Mouse (Mus musculus): ENCODE measurements around the gene Rpl24. TPM values are rescaled to one million over a fixed set of nuclear protein-coding genes. Genes with fewer than 3 reads are reported as not detected.
"Not testable (repeated sequence)": the region's sequence is repeated elsewhere in the genome, so short reads cannot be mapped to it uniquely, and the experiment has no call there.

The Rpl24 gene
- polyA plus RNA-seq, 2 experiments: 464 to 499 TPM

- no peak for DNase-seq (ENCODE audit: low read depth in 3 of 3, low spot score in 3 of 3)
- Histone ChIP-seq H3K4me1 (replicated peaks; ENCODE audit: control insufficient read depth in 2 of 2, insufficient read depth in 2 of 2, low read length in 1 of 2) (peaks cover 1 to 3% of the 10 kb centered on the region in 2 experiments; a peak in 1 of 4 replicates), H3K9me3 (ENCODE audit: control insufficient read depth, low read length) (no peaks in the 10 kb centered on the region), H3K4me3 (ENCODE audit: insufficient read depth in 1 of 2, low read depth in 2 of 2, low read length in 2 of 2) (no peak overlapping the region), H3K9ac (replicated peaks) (no peak overlapping the region), H3K27me3 (ENCODE audit: control insufficient read depth, insufficient read depth, low read length) (no peaks in the 10 kb centered on the region), H3K36me3 (replicated peaks; ENCODE audit: control insufficient read depth, insufficient read depth, low read depth) (no peaks in the 10 kb centered on the region), H3K4me2 (ENCODE audit: low read depth) (no peak overlapping the region), H3K27ac (no peak overlapping the region)
- WGBS (ENCODE audit: insufficient replicate concordance): 5% methylated on average over 7 of the region's 7 CpGs
- TF ChIP-seq EP300 (IDR thresholded peaks at IDR 0.05; ENCODE audit: low read depth): no peak
- TF ChIP-seq CTCF (IDR thresholded peaks at IDR 0.05; ENCODE audit: low read depth): no peak
- ATAC-seq (ENCODE audit: insufficient read depth): no peak
Measured at GRCm38 (mm10) chr16:55948963-55949362, 17.1 kb upstream of the Rpl24 start.

- Histone ChIP-seq H3K9me3 (ENCODE audit: control insufficient read depth, low read length) (no peaks in the 10 kb centered on the region), H3K27ac (no peak overlapping the region), H3K4me3 (ENCODE audit: insufficient read depth in 1 of 2, low read depth in 2 of 2, low read length in 2 of 2) (no peak overlapping the region), H3K4me2 (ENCODE audit: low read depth) (no peak overlapping the region; the same call in 1 of the 2 replicates), H3K27me3 (ENCODE audit: control insufficient read depth, insufficient read depth, low read length) (no peaks in the 10 kb centered on the region), H3K36me3 (replicated peaks; ENCODE audit: control insufficient read depth, insufficient read depth, low read depth) (no peaks in the 10 kb centered on the region), H3K9ac (replicated peaks) (no peak overlapping the region), H3K4me1 (replicated peaks; ENCODE audit: control insufficient read depth in 2 of 2, insufficient read depth in 2 of 2, low read length in 1 of 2) (peaks cover 1 to 3% of the 10 kb centered on the region in 2 experiments; a peak in 1 of 4 replicates)
- WGBS (ENCODE audit: insufficient replicate concordance): 61% methylated on average over 3 of the region's 3 CpGs
- no peak for DNase-seq (ENCODE audit: low read depth in 3 of 3, low spot score in 3 of 3)
- ATAC-seq (ENCODE audit: insufficient read depth): no peak
- no peak for TF ChIP-seq EP300 (IDR thresholded peaks at IDR 0.05; ENCODE audit: low read depth)
- TF ChIP-seq CTCF (IDR thresholded peaks at IDR 0.05; ENCODE audit: low read depth): no peak
Measured at GRCm38 (mm10) chr16:55950462-55950861, 15.6 kb upstream of the Rpl24 start.

- DNase-seq (ENCODE audit: low read depth in 3 of 3, low spot score in 3 of 3) (peak; percentile 70 to 80 (median 72)), ATAC-seq (ENCODE audit: insufficient read depth) (peak; percentile 51; the same call in 1 of the 2 replicates)
- WGBS (ENCODE audit: insufficient replicate concordance): 21% methylated on average over 19 of the region's 19 CpGs
Measured at GRCm38 (mm10) chr16:55950946-55951678, 15.0 kb upstream of the Rpl24 start.

GRCm38 (mm10) chr16:55951679-55952327 lies 14.3 kb upstream of the Rpl24 start:
- no peaks in the 10 kb centered on the region for H3K36me3 ChIP-seq (replicated peaks; ENCODE audit: control insufficient read depth, insufficient read depth, low read depth)
- no peak for DNase-seq (ENCODE audit: low read depth in 3 of 3, low spot score in 3 of 3)
- no peak for TF ChIP-seq EP300 (IDR thresholded peaks at IDR 0.05; ENCODE audit: low read depth)
- TF ChIP-seq CTCF (IDR thresholded peaks at IDR 0.05; ENCODE audit: low read depth): no peak
- H3K4me1 ChIP-seq (replicated peaks; ENCODE audit: control insufficient read depth in 2 of 2, insufficient read depth in 2 of 2, low read length in 1 of 2): peaks cover 1 to 3% of the 10 kb centered on the region in 2 experiments; a peak in 1 of 4 replicates
- H3K9me3 ChIP-seq (ENCODE audit: control insufficient read depth, low read length): no peaks in the 10 kb centered on the region
- H3K27ac ChIP-seq: no peak overlapping the region
- no peak overlapping the region; a peak in 1 of 4 replicates for H3K4me3 ChIP-seq (ENCODE audit: insufficient read depth in 1 of 2, low read depth in 2 of 2, low read length in 2 of 2)
- no peak overlapping the region; the same call in 1 of the 2 replicates for H3K9ac ChIP-seq (replicated peaks)
- no peak for ATAC-seq (ENCODE audit: insufficient read depth)
- H3K4me2 ChIP-seq (ENCODE audit: low read depth): peak overlapping the region; percentile 68
- no peaks in the 10 kb centered on the region for H3K27me3 ChIP-seq (ENCODE audit: control insufficient read depth, insufficient read depth, low read length)
- 46% methylated on average over 7 of the region's 7 CpGs for WGBS (ENCODE audit: insufficient replicate concordance)

More at GRCm38 (mm10) chr16:55950946-55951678, 15.0 kb upstream of the Rpl24 start:
- TF ChIP-seq CTCF (IDR thresholded peaks at IDR 0.05; ENCODE audit: low read depth) (peak; percentile 82), EP300 (IDR thresholded peaks at IDR 0.05; ENCODE audit: low read depth) (no peak)
- Histone ChIP-seq H3K4me1 (replicated peaks; ENCODE audit: control insufficient read depth in 2 of 2, insufficient read depth in 2 of 2, low read length in 1 of 2) (peaks cover 1 to 3% of the 10 kb centered on the region in 2 experiments; a peak in 1 of 4 replicates), H3K9me3 (ENCODE audit: control insufficient read depth, low read length) (no peaks in the 10 kb centered on the region), H3K36me3 (replicated peaks; ENCODE audit: control insufficient read depth, insufficient read depth, low read depth) (no peaks in the 10 kb centered on the region), H3K4me2 (ENCODE audit: low read depth) (peak overlapping the region; percentile 68), H3K9ac (replicated peaks) (peak overlapping the region; percentile 54), H3K27ac (no peak overlapping the region), H3K27me3 (ENCODE audit: control insufficient read depth, insufficient read depth, low read length) (no peaks in the 10 kb centered on the region), H3K4me3 (ENCODE audit: insufficient read depth in 1 of 2, low read depth in 2 of 2, low read length in 2 of 2) (peak overlapping the region; percentile 45 to 56; a peak in 3 of 4 replicates)

GRCm38 (mm10) chr16:55952771-55953170 lies 13.3 kb upstream of the Rpl24 start:
- Histone ChIP-seq H3K36me3 (replicated peaks; ENCODE audit: control insufficient read depth, insufficient read depth, low read depth) (no peaks in the 10 kb centered on the region), H3K27ac (no peak overlapping the region), H3K27me3 (ENCODE audit: control insufficient read depth, insufficient read depth, low read length) (no peaks in the 10 kb centered on the region), H3K9ac (replicated peaks) (no peak overlapping the region), H3K4me1 (replicated peaks; ENCODE audit: control insufficient read depth in 2 of 2, insufficient read depth in 2 of 2, low read length in 1 of 2) (peaks cover 1 to 3% of the 10 kb centered on the region in 2 experiments; a peak in 1 of 4 replicates), H3K4me3 (ENCODE audit: insufficient read depth in 1 of 2, low read depth in 2 of 2, low read length in 2 of 2) (no peak overlapping the region), H3K4me2 (ENCODE audit: low read depth) (no peak overlapping the region), H3K9me3 (ENCODE audit: control insufficient read depth, low read length) (no peaks in the 10 kb centered on the region)
- TF ChIP-seq EP300 (IDR thresholded peaks at IDR 0.05; ENCODE audit: low read depth): no peak
- TF ChIP-seq CTCF (IDR thresholded peaks at IDR 0.05; ENCODE audit: low read depth): no peak
- no peak for DNase-seq (ENCODE audit: low read depth in 3 of 3, low spot score in 3 of 3)
- ATAC-seq (ENCODE audit: insufficient read depth): no peak

- 69% methylated on average over 9 of the region's 9 CpGs for WGBS (ENCODE audit: insufficient replicate concordance)
- H3K4me2 ChIP-seq (ENCODE audit: low read depth); H3K27me3 ChIP-seq (ENCODE audit: control insufficient read depth, insufficient read depth, low read length); DNase-seq (ENCODE audit: low read depth in 3 of 3, low spot score in 3 of 3); H3K9me3 ChIP-seq (ENCODE audit: control insufficient read depth, low read length); H3K27ac ChIP-seq; H3K36me3 ChIP-seq (replicated peaks; ENCODE audit: control insufficient read depth, insufficient read depth, low read depth); ATAC-seq (ENCODE audit: insufficient read depth); H3K4me1 ChIP-seq (replicated peaks; ENCODE audit: control insufficient read depth in 2 of 2, insufficient read depth in 2 of 2, low read length in 1 of 2); H3K4me3 ChIP-seq (ENCODE audit: insufficient read depth in 1 of 2, low read depth in 2 of 2, low read length in 2 of 2); H3K9ac ChIP-seq (replicated peaks): not testable (repeated sequence)
Measured at GRCm38 (mm10) chr16:55954196-55954595, 11.9 kb upstream of the Rpl24 start.

GRCm38 (mm10) chr16:55963068-55963467 lies 3.0 kb upstream of the Rpl24 start:
- H3K9me3 ChIP-seq (ENCODE audit: control insufficient read depth, low read length); H3K4me3 ChIP-seq (ENCODE audit: insufficient read depth in 1 of 2, low read depth in 2 of 2, low read length in 2 of 2); H3K4me1 ChIP-seq (replicated peaks; ENCODE audit: control insufficient read depth in 2 of 2, insufficient read depth in 2 of 2, low read length in 1 of 2); DNase-seq (ENCODE audit: low read depth in 3 of 3, low spot score in 3 of 3); H3K27ac ChIP-seq; H3K4me2 ChIP-seq (ENCODE audit: low read depth); H3K36me3 ChIP-seq (replicated peaks; ENCODE audit: control insufficient read depth, insufficient read depth, low read depth); H3K9ac ChIP-seq (replicated peaks); ATAC-seq (ENCODE audit: insufficient read depth); H3K27me3 ChIP-seq (ENCODE audit: control insufficient read depth, insufficient read depth, low read length): not testable (repeated sequence)
- 83% methylated on average over 5 of the region's 11 CpGs for WGBS (ENCODE audit: insufficient replicate concordance)
